Mouse (Mus musculus) adipocyte (in vitro differentiated cells): Measurements from ENCODE around the gene Itprid2.
"Not testable (repeated sequence)": the region's sequence is repeated elsewhere in the genome, so short reads cannot be mapped to it uniquely, and the experiment has no call there.

Experiments
- DNase-seq: peaks from one replicate; pipeline ENCODE4 v3.0.0-alpha.2; 2016; ENCODE audit warnings: low spot score

Itprid2 gene

GRCm38 (mm10) chr2:79634528-79635400, at the start of gene Itprid2:
Gene Itprid2 (plus strand): TSS chr2:79635352.
- DNase-seq = peak; percentile 99

- no peak for DNase-seq
These were observed 39.0 kb upstream of the Itprid2 start for GRCm38 (mm10) chr2:79596177-79596576.

GRCm38 (mm10) chr2:79597090-79597489, 38.1 kb upstream of the Itprid2 start:
- peak; percentile 66 for DNase-seq

GRCm38 (mm10) chr2:79601109-79601508, 34.0 kb upstream of the Itprid2 start:
- DNase-seq = not testable (repeated sequence)

- DNase-seq = peak; percentile 86
These were observed 33.4 kb upstream of the Itprid2 start for GRCm38 (mm10) chr2:79601691-79602116.

- DNase-seq = no peak
These were observed 32.8 kb upstream of the Itprid2 start for GRCm38 (mm10) chr2:79602306-79602705.

- no peak for DNase-seq
These were observed 31.8 kb upstream of the Itprid2 start for GRCm38 (mm10) chr2:79603363-79603762.

GRCm38 (mm10) chr2:79606033-79606432, 29.1 kb upstream of the Itprid2 start:
- no peak for DNase-seq

GRCm38 (mm10) chr2:79607181-79607580, 28.0 kb upstream of the Itprid2 start:
- no peak for DNase-seq

- peak; percentile 63 for DNase-seq
These were observed 26.7 kb upstream of the Itprid2 start for GRCm38 (mm10) chr2:79608301-79609074.

- DNase-seq = no peak
These were observed 24.3 kb upstream of the Itprid2 start for GRCm38 (mm10) chr2:79610894-79611293.

- no peak for DNase-seq
These were observed 17.0 kb upstream of the Itprid2 start for GRCm38 (mm10) chr2:79618145-79618544.

- no peak for DNase-seq
These were observed 16.3 kb upstream of the Itprid2 start for GRCm38 (mm10) chr2:79618614-79619568.

- DNase-seq = no peak
These were observed 11.9 kb upstream of the Itprid2 start for GRCm38 (mm10) chr2:79623256-79623655.

GRCm38 (mm10) chr2:79627624-79628023, 7.5 kb upstream of the Itprid2 start:
- no peak for DNase-seq

GRCm38 (mm10) chr2:79630231-79630630, 4.9 kb upstream of the Itprid2 start:
- no peak for DNase-seq

- peak; percentile 73 for DNase-seq
These were observed 507 bp downstream of the Itprid2 start for GRCm38 (mm10) chr2:79635426-79636291.

- no peak for DNase-seq
These were observed 3.8 kb downstream of the Itprid2 start for GRCm38 (mm10) chr2:79638924-79639323.

GRCm38 (mm10) chr2:79646237-79646688, 11.1 kb downstream of the Itprid2 start:
- DNase-seq = peak; percentile 73

- DNase-seq = no peak
These were observed 11.9 kb downstream of the Itprid2 start for GRCm38 (mm10) chr2:79647094-79647493.

- no peak for DNase-seq
These were observed 12.6 kb downstream of the Itprid2 start for GRCm38 (mm10) chr2:79647728-79648127.
